Mouse (Mus musculus) neural tube, embryonic 12.5 days (tissue): ENCODE measurements at regions not wholly inside any gene's neighbourhood (a gene's known extent, or its start where the extent isn't known, plus 50 kb on each side); places are given as distances from the start of the nearest gene placed in this dataset.
"Not testable (repeated sequence)": the region's sequence is repeated elsewhere in the genome, so short reads cannot be mapped to it uniquely, and the experiment has no call there.

Experiments
- ATAC-seq: fragments of 200-750 bp; cut with Nextera tagmentation; 2 replicates; pipeline ENCODE4 v1.8.0; 2017; ENCODE audit warnings: low read depth, mild to moderate bottlenecking, moderate TSS enrichment, moderate library complexity; ENCODE audit not compliant: low FRiP score
- H3K27ac ChIP-seq: fragments of 300-500 bp; sonication (generic); 2 replicates; pipeline ENCODE4 v1.5.1; 2016
- H3K27me3 ChIP-seq: fragments of 300-500 bp; sonication (generic); replicated peaks from 2 replicates; pipeline ENCODE4 v1.6.1; 2016; ENCODE audit warnings: mild to moderate bottlenecking
- H3K36me3 ChIP-seq: fragments of 300-500 bp; sonication (generic); 2 replicates; pipeline ENCODE4 v1.6.1; 2016; ENCODE audit warnings: mild to moderate bottlenecking
- H3K4me1 ChIP-seq: fragments of 300-500 bp; sonication (generic); 2 replicates; pipeline ENCODE4 v1.6.1; 2016
- H3K4me2 ChIP-seq: fragments of 300-500 bp; sonication (generic); replicated peaks from 2 replicates; pipeline ENCODE4 v1.6.1; 2016; ENCODE audit warnings: mild to moderate bottlenecking
- H3K4me3 ChIP-seq: fragments of 300-500 bp; sonication (generic); 2 replicates; pipeline ENCODE4 v1.5.1; 2016
- H3K9ac ChIP-seq: fragments of 300-500 bp; sonication (generic); 2 replicates; pipeline ENCODE4 v1.6.1; 2016; ENCODE audit warnings: mild to moderate bottlenecking
- H3K9me3 ChIP-seq: fragments of 300-500 bp; sonication (generic); 2 replicates; pipeline ENCODE4 v1.6.1; 2016; ENCODE audit warnings: mild to moderate bottlenecking
- WGBS: fragments of 180-500 bp; shearing (Covaris S2); methylation state at CpG from one replicate; pipeline ENCODE4 v1.1.7; 2016; 5-methylcytosine and 5-hydroxymethylcytosine counted together

DNA sequence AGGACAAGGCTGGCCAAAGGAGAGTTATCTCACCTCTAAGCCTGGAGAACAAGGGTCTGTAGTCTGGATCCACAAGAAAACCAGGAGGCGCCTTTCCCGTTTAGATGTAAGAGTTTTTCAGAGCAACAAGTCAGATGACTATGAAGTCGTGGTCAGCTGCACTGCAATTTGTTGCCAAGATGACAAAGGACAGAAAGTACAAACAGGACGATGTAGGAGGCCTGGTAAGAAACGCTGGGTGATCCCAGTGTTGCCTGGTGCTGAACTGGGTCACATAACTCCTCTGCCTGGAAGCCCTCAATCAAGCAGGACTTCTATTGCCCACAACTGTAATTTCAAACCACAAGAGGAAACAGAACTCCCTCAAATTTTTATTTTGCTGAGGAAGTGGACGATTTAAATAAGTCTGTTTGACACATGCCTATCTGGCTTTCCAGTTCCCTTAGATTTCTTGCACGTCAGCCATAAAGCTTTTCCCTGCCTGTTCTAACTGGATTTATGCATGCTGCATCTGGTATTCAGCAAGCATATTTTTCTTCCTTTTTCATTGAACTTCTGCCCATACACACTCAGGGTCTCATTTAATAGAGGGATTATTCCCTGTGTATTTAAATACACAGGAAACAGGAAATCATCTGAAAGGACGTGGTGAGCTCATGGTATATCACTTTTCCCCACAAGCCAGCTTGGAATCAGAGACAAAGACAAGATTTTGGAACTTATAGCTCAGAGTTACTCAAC, 113.5 kb upstream of the Ahi1 start:
- WGBS = 83% methylated on average over 8 of the region's 8 CpGs
- H3K4me3 ChIP-seq = no peak overlapping the region
- no peak overlapping the region for H3K4me2 ChIP-seq
- H3K27me3 ChIP-seq = no peaks in the 10 kb centered on the region
- H3K27ac ChIP-seq = no peak overlapping the region
- no peaks in the 10 kb centered on the region for H3K36me3 ChIP-seq
- H3K9ac ChIP-seq = no peak overlapping the region
- ATAC-seq = no peak
- no peaks in the 10 kb centered on the region for H3K9me3 ChIP-seq
- no peaks in the 10 kb centered on the region for H3K4me1 ChIP-seq

DNA sequence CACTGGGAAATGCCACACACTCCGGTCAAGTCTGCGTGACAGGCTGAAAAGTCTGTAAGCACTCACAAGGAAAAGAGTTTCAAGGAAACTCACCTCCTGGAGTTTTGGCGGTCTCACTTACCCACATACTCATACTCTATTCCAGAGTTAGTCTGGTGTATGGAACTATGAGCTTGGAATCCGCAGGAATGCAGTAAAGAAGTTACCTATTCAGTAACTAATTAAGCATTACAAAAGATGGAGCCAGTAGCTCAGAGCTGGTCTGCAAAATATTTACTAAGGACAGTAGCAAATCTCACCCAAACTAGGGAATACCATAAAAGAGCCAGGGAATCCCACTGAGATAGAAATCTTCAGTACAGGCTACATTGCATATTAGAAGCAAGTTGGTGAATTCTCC, 111.9 kb upstream of the Pde7b start:
- H3K27me3 ChIP-seq, H3K9me3 ChIP-seq, ATAC-seq, H3K4me3 ChIP-seq, H3K36me3 ChIP-seq, H3K9ac ChIP-seq, H3K4me2 ChIP-seq, H3K4me1 ChIP-seq, H3K27ac ChIP-seq: not testable (repeated sequence)
- 75% methylated on average over 4 of the region's 4 CpGs for WGBS

DNA sequence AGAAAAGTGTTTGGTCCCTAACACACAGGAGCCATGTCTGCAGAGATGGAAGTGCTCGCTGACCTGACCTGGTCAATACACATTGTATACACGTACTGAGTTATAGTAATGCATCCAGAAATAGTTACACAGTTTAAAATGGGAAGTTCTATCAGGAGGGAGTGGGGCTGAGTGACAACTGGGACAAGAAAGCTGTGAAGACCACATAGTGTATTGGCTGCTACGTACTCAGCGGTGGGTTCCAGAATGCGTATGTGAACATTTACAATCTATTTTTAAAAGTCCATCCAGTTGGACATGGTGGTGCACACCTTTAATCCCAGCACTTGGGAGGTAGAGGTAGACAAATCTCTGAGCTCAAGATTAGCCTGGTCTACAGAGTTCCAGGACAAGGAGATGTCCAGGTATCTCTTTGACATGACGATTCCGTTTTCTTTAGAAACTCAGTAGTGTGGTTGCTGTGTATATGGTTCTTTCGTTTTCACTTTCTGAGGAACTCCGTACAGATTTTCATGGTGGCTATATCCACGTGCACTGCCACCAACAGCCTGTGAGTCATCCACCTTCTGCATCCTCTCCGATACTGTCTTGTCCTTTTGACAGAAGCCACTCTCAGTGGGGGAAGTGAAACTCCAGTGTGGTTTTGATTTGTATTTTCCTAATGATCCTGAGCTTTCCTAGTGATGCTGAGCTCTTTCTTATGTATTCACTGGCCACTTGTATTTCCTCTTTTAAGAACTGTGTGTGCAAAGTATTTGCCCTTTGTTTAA, 110.1 kb upstream of the Pde7b start:
- H3K4me2 ChIP-seq = no peak overlapping the region
- H3K9ac ChIP-seq = no peak overlapping the region
- no peaks in the 10 kb centered on the region for H3K4me1 ChIP-seq
- ATAC-seq = no peak
- no peaks in the 10 kb centered on the region for H3K36me3 ChIP-seq
- no peak overlapping the region for H3K27ac ChIP-seq
- no peak overlapping the region for H3K4me3 ChIP-seq
- no peaks in the 10 kb centered on the region for H3K27me3 ChIP-seq
- H3K9me3 ChIP-seq = no peaks in the 10 kb centered on the region
- 92% methylated on average over 11 of the region's 11 CpGs for WGBS

DNA sequence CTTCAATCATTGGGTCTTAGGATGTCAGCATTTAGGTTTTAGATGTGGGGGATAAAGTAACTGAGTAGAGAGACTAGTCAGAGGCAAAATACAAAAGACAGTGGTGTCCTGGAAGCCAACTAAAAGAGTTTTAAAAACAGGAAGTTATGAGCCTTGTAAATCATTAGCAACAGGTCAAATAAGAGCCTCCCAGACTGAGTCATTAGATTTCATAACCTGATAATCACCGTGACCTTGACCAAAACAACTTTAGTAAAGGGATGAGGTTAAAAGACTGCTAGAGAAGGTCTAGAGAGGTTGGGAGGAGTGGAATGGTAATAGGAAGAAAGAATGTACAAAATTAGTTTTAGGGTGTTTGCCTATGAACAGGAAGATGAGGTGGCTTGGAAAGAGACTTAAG, 103.4 kb upstream of the Pde7b start:
- no peak overlapping the region for H3K4me2 ChIP-seq
- H3K4me1 ChIP-seq = no peaks in the 10 kb centered on the region
- ATAC-seq = no peak
- H3K27ac ChIP-seq = no peak overlapping the region
- H3K9ac ChIP-seq = no peak overlapping the region
- H3K4me3 ChIP-seq = no peak overlapping the region
- H3K27me3 ChIP-seq = no peaks in the 10 kb centered on the region
- no peaks in the 10 kb centered on the region for H3K36me3 ChIP-seq
- 93% methylated on average over 1 of the region's 1 CpGs for WGBS
- H3K9me3 ChIP-seq = no peaks in the 10 kb centered on the region

DNA sequence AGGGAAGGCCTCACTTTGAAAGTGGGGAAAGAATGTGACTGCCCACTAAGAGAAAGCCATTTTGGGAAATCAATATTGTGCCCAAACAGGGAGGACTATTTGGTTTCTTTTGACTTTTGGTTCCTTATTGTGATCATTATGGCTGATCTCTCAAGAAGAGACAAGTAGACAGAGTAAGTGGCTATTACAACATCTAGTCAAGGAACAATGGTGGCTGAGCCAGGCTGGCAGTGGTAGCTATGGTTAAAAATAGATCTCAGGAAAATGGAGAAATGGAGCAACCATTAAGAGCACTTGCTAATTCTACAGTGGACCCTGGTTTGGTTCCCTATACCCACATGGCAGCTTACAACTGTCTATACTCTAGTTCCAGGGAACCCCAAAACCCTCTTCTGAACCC, 102.6 kb upstream of the Pde7b start:
- Histone ChIP-seq H3K9me3 (no peaks in the 10 kb centered on the region), H3K27ac (no peak overlapping the region), H3K9ac (no peak overlapping the region), H3K36me3 (no peaks in the 10 kb centered on the region), H3K27me3 (no peaks in the 10 kb centered on the region), H3K4me3 (no peak overlapping the region), H3K4me1 (no peaks in the 10 kb centered on the region), H3K4me2 (no peak overlapping the region)
- ATAC-seq = no peak

DNA sequence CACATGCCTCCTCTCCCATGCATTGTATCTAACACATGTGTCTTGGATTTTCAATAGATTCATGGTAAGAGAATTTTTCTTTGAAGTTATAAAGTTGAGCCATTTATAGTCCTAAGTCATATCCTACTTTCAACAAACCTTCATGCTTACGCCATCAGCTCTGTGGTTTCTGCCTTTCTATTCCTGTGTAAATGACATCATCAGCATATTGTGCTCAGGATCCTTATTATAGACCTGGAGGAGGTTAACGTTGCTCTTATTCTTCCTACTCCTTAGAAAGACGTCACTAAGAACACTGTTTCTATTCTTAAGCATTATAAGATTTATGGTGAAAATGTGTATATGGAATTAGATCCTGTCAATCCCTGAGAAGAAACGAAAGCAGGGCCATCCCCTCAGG, 93.7 kb upstream of the Pde7b start:
- ATAC-seq = no peak
- H3K4me3 ChIP-seq = no peak overlapping the region
- H3K27ac ChIP-seq = no peak overlapping the region
- no peak overlapping the region for H3K4me2 ChIP-seq
- H3K9me3 ChIP-seq = no peaks in the 10 kb centered on the region
- H3K27me3 ChIP-seq = no peaks in the 10 kb centered on the region
- no peaks in the 10 kb centered on the region for H3K4me1 ChIP-seq
- WGBS = 82% methylated on average over 4 of the region's 4 CpGs
- no peaks in the 10 kb centered on the region for H3K36me3 ChIP-seq
- no peak overlapping the region for H3K9ac ChIP-seq

DNA sequence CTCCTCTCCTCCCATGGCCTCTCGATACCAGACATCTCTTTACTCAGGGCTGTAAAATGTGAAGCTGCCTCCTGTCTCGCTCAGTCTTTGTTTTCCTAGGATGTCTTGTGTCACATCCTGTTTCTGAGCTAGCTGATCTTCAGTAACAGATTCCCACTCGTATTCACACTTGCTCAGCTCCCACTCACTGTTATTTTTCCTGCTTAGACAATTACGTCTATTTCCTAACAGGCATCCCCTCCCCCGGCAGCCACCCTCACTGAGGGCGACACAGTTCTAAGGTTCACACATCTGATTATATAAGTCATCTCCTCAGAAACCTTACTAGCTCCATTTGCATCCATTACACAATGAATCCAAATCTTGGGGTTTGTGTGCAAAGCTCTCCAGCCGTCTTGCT, 74.9 kb upstream of the Pde7b start:
- Histone ChIP-seq H3K27ac (no peak overlapping the region), H3K36me3 (no peaks in the 10 kb centered on the region), H3K9ac (no peak overlapping the region), H3K27me3 (no peaks in the 10 kb centered on the region), H3K4me2 (no peak overlapping the region), H3K4me1 (no peaks in the 10 kb centered on the region), H3K4me3 (no peak overlapping the region), H3K9me3 (no peaks in the 10 kb centered on the region)
- no peak for ATAC-seq
- WGBS = 71% methylated on average over 7 of the region's 7 CpGs

DNA sequence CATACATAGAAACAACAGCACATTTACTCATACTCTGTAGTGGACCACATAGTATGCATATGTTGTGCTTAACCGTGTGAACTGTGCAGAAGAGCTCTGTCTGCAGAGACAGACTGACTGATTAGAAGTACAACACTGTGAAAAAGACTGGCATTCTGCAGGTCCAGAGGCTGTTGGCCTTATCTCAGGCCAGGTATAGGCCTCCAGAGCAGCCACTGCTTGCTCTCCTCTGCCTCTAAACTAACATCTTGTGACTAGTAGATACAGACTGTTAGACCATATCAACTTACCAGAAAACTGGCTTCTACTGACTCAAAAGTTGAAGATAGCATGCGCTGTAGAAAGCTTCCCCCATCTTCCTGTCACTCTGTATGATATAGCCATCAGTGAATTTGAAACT, 73.5 kb upstream of the Pde7b start:
- 90% methylated on average over 2 of the region's 2 CpGs for WGBS
- H3K9me3 ChIP-seq = no peaks in the 10 kb centered on the region
- H3K4me2 ChIP-seq = no peak overlapping the region
- no peak overlapping the region for H3K4me3 ChIP-seq
- H3K4me1 ChIP-seq = no peaks in the 10 kb centered on the region
- H3K9ac ChIP-seq = no peak overlapping the region
- H3K27ac ChIP-seq = no peak overlapping the region
- ATAC-seq = no peak
- H3K27me3 ChIP-seq = no peaks in the 10 kb centered on the region
- no peaks in the 10 kb centered on the region for H3K36me3 ChIP-seq

DNA sequence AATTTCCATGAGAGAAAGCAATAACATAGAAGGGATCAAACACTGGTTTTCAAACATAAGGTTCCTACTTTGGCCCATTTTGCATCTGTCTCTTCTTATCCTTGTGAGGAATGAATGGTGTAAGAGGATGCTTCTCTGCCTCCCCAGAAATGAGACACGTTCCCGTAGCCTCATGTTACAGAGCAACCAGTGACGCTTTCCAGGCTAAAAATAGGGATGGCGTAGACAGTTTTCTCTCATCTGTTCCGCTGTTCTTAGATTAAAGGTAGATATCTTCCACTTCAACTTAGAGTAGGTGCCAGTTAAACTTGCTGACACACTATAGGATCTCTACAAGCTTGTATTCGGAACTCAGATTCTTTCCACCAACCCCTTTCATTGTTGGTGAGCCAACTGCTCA, 69.1 kb upstream of the Pde7b start:
- Histone ChIP-seq H3K27me3 (no peaks in the 10 kb centered on the region), H3K36me3 (no peaks in the 10 kb centered on the region), H3K4me2 (no peak overlapping the region), H3K9ac (no peak overlapping the region), H3K9me3 (no peaks in the 10 kb centered on the region), H3K4me3 (no peak overlapping the region), H3K4me1 (no peaks in the 10 kb centered on the region), H3K27ac (no peak overlapping the region)
- WGBS = 88% methylated on average over 6 of the region's 6 CpGs
- no peak for ATAC-seq

DNA sequence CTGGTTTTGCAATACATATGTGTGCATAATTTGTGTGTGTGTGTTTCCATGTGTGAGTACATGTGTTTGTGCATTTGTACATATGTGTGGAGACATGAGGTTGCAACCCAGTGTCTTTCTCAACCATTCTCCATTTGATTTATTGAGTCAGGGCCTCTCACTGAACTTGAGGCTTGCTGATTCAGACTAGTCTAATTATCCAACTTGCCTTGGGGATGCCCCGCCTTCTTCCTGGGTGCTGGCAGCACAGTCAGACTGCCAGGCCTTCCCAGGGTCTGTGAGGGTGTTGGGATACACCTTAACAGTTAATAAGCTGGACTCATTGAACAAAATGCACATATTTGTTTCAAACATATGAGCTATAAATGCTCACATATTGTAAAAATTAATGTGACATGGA, 56.1 kb upstream of the Pde7b start:
- Histone ChIP-seq H3K9me3 (no peaks in the 10 kb centered on the region), H3K36me3 (no peaks in the 10 kb centered on the region), H3K4me3 (no peak overlapping the region), H3K4me2 (no peak overlapping the region), H3K4me1 (no peaks in the 10 kb centered on the region), H3K9ac (no peak overlapping the region), H3K27me3 (no peaks in the 10 kb centered on the region), H3K27ac (no peak overlapping the region)
- 91% methylated on average over 1 of the region's 1 CpGs for WGBS
- ATAC-seq = no peak

DNA sequence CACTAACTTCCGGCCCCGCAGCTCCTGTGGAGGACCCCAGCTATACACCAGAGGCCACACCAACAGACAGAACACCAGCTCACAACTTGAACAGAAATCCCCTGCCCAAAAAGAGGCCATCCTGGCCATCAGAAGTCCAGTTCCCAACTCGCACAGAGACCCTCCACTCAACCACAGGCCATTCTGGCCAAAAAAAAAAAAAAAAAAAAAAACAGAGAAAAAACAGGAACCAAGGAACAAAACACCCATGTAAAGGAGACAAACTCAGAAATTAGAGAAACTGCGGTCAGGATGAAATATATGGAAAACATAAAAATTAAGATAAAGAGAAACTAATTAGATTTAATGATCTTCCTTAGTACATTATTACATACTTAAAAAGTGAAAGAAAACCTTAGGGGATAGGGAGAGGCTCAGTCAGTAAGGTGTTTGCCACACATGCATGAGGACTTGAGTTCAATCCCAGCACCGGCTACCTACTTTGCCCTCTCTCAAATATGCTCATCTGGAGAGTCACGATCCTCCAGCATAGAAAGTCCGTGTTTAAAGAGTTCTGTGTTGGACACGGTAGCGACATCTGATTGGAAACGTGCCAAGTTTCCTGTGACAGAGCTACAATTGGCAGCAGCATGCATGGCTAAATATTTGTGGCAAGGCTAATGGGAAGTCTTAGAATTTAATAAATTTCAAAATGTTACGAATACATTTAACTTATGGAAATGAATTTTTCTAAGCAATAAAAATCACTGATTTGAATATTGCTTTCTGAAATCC, 51.9 kb upstream of the Pde7b start:
- H3K4me3 ChIP-seq = no peak overlapping the region
- H3K9me3 ChIP-seq = no peaks in the 10 kb centered on the region
- H3K9ac ChIP-seq = no peak overlapping the region
- no peaks in the 10 kb centered on the region for H3K36me3 ChIP-seq
- no peak for ATAC-seq
- no peaks in the 10 kb centered on the region for H3K4me1 ChIP-seq
- 83% methylated on average over 11 of the region's 11 CpGs for WGBS
- H3K27ac ChIP-seq = no peak overlapping the region
- no peak overlapping the region for H3K4me2 ChIP-seq
- no peaks in the 10 kb centered on the region for H3K27me3 ChIP-seq

DNA sequence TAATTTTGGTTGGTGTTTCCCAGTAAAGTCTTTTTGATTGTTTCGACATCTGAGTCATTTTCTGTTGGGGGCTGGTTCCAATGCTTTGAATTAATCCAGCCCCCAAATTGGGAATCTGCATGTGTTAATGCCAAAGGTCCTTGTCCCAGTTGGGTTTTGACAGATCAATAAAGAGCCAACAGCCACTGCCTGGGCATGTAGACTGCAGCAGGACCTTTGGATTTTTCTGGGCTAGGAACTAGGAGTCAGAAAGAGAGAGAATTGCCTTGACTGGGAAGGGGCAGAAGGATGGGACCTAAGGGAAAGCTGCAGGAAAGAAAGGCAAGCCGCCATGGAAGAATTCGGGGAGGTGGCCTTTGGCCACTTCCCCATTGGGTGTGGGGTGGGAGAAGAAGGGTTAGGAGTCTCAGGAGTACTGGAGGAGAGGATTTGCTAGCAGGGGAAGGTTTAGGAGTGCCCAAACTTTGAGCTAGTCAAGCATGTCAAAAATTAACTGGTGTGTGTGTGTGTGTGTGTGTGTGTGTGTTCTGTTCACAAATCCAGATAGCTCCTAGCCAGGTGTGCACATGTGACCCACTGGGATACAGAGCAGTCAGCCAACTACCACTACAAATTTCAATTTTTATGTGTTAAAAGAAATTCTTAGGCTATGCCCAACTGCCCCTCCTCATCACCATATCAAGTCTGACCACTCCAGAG, 51.0 kb upstream of the Pde7b start:
- Histone ChIP-seq H3K9ac (no peak overlapping the region), H3K4me2 (no peak overlapping the region), H3K27ac (no peak overlapping the region), H3K9me3 (no peaks in the 10 kb centered on the region), H3K27me3 (no peaks in the 10 kb centered on the region), H3K4me3 (no peak overlapping the region), H3K36me3 (no peaks in the 10 kb centered on the region), H3K4me1 (no peaks in the 10 kb centered on the region)
- 94% methylated on average over 3 of the region's 3 CpGs for WGBS
- no peak for ATAC-seq
